Mouse (Mus musculus): ENCODE results near the gene Mctp2. TPM values are rescaled to one million over a fixed set of nuclear protein-coding genes. Genes with fewer than 3 reads are reported as not detected.

Gene Mctp2
- polyA plus RNA-seq, 1 experiment: 0.34 TPM

DNA sequence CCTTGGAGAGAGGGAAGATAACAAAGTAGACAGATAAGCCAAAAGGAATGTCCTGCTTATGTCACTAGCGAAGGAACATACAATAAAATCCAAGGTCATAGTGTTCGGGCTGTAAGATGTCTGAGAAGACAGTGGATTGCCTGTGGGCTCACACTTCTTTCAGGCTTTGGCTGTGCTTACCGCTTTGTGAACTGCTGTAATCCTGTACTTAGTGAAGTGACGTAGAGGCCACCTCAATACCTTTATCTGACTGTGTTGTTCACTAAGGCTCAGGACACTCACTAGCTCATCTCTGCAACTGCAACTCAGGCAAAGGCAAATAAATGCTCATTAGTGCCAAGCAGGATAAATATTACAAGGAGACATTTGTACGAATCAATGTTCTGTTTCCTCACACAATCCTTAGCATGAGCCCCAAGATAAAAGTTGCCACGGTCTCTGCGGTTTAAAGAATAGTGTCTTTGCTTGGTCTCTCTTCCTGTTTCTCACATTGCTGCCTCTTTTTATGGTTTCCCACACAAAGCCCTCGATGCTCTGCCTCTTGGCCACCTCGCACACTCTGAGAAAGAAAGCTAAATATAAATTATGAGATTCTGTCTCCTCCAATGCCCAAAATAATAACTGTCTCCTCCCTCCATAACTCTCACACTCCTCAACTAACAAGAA is 8.1 kb upstream of the Mctp2 start:
- TF ChIP-seq CTCF (IDR thresholded peaks at IDR 0.05; ENCODE audit: extremely low read depth, insufficient read length, insufficient replicate concordance, low read depth, low read length) (no peak), POLR2A (IDR thresholded peaks at IDR 0.05; ENCODE audit: low read depth, low read length) (no peak)
- no peaks in the 10 kb centered on the region for H3K36me3 ChIP-seq (ENCODE audit: control insufficient read depth, insufficient read depth, low read length)
- WGBS: 55% methylated on average over 9 of the region's 9 CpGs
- H3K27me3 ChIP-seq (ENCODE audit: control insufficient read depth, insufficient read depth, low read length): no peaks in the 10 kb centered on the region
- H3K4me1 ChIP-seq (ENCODE audit: control insufficient read depth, insufficient read depth, insufficient read length, low read length): peaks cover 2% of the 10 kb centered on the region
- H3K27ac ChIP-seq (ENCODE audit: insufficient read depth, low read depth, low read length): peak overlapping the region; percentile 60
- H3K4me3 ChIP-seq (ENCODE audit: low read depth, low read length): no peak overlapping the region

- H3K4me3 ChIP-seq (ENCODE audit: low read depth, low read length): no peak overlapping the region
- no peaks in the 10 kb centered on the region for H3K36me3 ChIP-seq (ENCODE audit: control insufficient read depth, insufficient read depth, low read length)
- WGBS: 45% methylated on average over 3 of the region's 3 CpGs
- H3K27ac ChIP-seq (ENCODE audit: insufficient read depth, low read depth, low read length): peak overlapping the region; percentile 60
- TF ChIP-seq CTCF (IDR thresholded peaks at IDR 0.05; ENCODE audit: extremely low read depth, insufficient read length, insufficient replicate concordance, low read depth, low read length): no peak
- no peak for TF ChIP-seq POLR2A (IDR thresholded peaks at IDR 0.05; ENCODE audit: low read depth, low read length)
- H3K4me1 ChIP-seq (ENCODE audit: control insufficient read depth, insufficient read depth, insufficient read length, low read length): peaks cover 2% of the 10 kb centered on the region
- H3K27me3 ChIP-seq (ENCODE audit: control insufficient read depth, insufficient read depth, low read length): no peaks in the 10 kb centered on the region
Observed at GRCm38 (mm10) chr7:72313908-72314307, 7.5 kb upstream of the Mctp2 start.

GRCm38 (mm10) chr7:72311582-72311981 is 5.2 kb upstream of the Mctp2 start:
- whole genome bisulfite sequencing: 18% methylated on average over 8 of the region's 8 CpGs
- no peak overlapping the region for H3K4me3 ChIP-seq (ENCODE audit: low read depth, low read length)
- H3K36me3 ChIP-seq (ENCODE audit: control insufficient read depth, insufficient read depth, low read length): no peaks in the 10 kb centered on the region
- H3K27me3 ChIP-seq (ENCODE audit: control insufficient read depth, insufficient read depth, low read length): no peaks in the 10 kb centered on the region
- H3K27ac ChIP-seq (ENCODE audit: insufficient read depth, low read depth, low read length): no peak overlapping the region
- no peak for TF ChIP-seq POLR2A (IDR thresholded peaks at IDR 0.05; ENCODE audit: low read depth, low read length)
- TF ChIP-seq CTCF (IDR thresholded peaks at IDR 0.05; ENCODE audit: extremely low read depth, insufficient read length, insufficient replicate concordance, low read depth, low read length): no peak
- H3K4me1 ChIP-seq (ENCODE audit: control insufficient read depth, insufficient read depth, insufficient read length, low read length): peaks cover 2% of the 10 kb centered on the region

DNA sequence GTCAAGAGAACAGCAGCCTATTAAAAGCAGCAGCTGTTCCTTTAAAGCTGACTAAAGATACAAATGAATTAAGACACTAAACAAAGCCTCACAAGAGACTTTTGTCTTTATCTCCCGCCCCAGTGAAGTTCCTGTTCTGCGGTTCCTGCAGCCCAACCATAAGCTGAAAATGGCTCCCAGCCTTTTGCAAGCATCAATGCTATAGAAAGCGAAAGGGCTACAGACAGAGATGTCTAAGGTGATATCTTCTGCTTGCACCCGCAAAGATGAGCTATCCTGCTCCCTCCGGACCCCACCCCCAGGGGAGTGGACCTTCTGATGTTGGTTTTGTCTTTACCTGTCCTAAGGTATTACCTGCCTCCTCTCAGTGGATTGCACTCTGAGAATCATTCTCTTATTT is 1.7 kb upstream of the Mctp2 start:
- Histone ChIP-seq H3K4me1 (ENCODE audit: control insufficient read depth, insufficient read depth, insufficient read length, low read length) (peaks cover 7% of the 10 kb centered on the region), H3K4me3 (ENCODE audit: low read depth, low read length) (no peak overlapping the region), H3K27me3 (ENCODE audit: control insufficient read depth, insufficient read depth, low read length) (no peaks in the 10 kb centered on the region), H3K27ac (ENCODE audit: insufficient read depth, low read depth, low read length) (no peak overlapping the region), H3K36me3 (ENCODE audit: control insufficient read depth, insufficient read depth, low read length) (no peaks in the 10 kb centered on the region)
- TF ChIP-seq CTCF (IDR thresholded peaks at IDR 0.05; ENCODE audit: extremely low read depth, insufficient read length, insufficient replicate concordance, low read depth, low read length) (no peak), POLR2A (IDR thresholded peaks at IDR 0.05; ENCODE audit: low read depth, low read length) (no peak)
- 78% methylated on average over 5 of the region's 5 CpGs for WGBS

- H3K27me3 ChIP-seq (ENCODE audit: control insufficient read depth, insufficient read depth, low read length): no peaks in the 10 kb centered on the region
- H3K27ac ChIP-seq (ENCODE audit: insufficient read depth, low read depth, low read length): peak overlapping the region; percentile 50; the same call in 1 of the 2 replicates
- WGBS: 11% methylated on average over 7 of the region's 7 CpGs
- H3K4me3 ChIP-seq (ENCODE audit: low read depth, low read length): peak overlapping the region; percentile 89
- H3K4me1 ChIP-seq (ENCODE audit: control insufficient read depth, insufficient read depth, insufficient read length, low read length): peaks cover 7% of the 10 kb centered on the region
- TF ChIP-seq POLR2A (IDR thresholded peaks at IDR 0.05; ENCODE audit: low read depth, low read length) (no peak), CTCF (IDR thresholded peaks at IDR 0.05; ENCODE audit: extremely low read depth, insufficient read length, insufficient replicate concordance, low read depth, low read length) (no peak)
- H3K36me3 ChIP-seq (ENCODE audit: control insufficient read depth, insufficient read depth, low read length): no peaks in the 10 kb centered on the region
Observed at GRCm38 (mm10) chr7:72306847-72307246, 439 bp upstream of the Mctp2 start.

DNA sequence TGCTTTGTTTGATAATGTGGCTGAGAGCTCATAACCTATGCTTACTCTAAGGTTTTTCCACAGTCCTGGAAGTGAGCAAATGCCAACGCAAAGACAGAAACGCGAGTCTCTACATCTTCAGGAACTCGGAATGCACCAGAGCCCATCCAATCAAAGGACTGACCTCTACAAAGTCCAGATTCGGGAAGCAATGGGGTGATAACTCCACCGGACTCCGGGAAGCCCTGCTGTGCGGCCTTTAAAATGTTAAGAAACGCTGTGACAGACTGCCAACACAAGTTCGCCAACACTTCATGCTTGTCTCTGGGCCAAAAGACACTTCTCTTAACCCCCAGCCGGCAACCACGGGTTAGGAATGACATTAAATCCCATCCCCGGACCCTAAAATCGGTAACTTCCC is 437 bp downstream of the Mctp2 start:
- H3K4me1 ChIP-seq (ENCODE audit: control insufficient read depth, insufficient read depth, insufficient read length, low read length): peaks cover 4% of the 10 kb centered on the region
- peak overlapping the region; percentile 89 for H3K4me3 ChIP-seq (ENCODE audit: low read depth, low read length)
- H3K27me3 ChIP-seq (ENCODE audit: control insufficient read depth, insufficient read depth, low read length): no peaks in the 10 kb centered on the region
- under 1% methylated on average over 14 of the region's 14 CpGs for WGBS
- H3K36me3 ChIP-seq (ENCODE audit: control insufficient read depth, insufficient read depth, low read length): no peaks in the 10 kb centered on the region
- TF ChIP-seq CTCF (IDR thresholded peaks at IDR 0.05; ENCODE audit: extremely low read depth, insufficient read length, insufficient replicate concordance, low read depth, low read length) (no peak), POLR2A (IDR thresholded peaks at IDR 0.05; ENCODE audit: low read depth, low read length) (no peak)
- H3K27ac ChIP-seq (ENCODE audit: insufficient read depth, low read depth, low read length): peak overlapping the region; percentile 40; the same call in 1 of the 2 replicates

DNA sequence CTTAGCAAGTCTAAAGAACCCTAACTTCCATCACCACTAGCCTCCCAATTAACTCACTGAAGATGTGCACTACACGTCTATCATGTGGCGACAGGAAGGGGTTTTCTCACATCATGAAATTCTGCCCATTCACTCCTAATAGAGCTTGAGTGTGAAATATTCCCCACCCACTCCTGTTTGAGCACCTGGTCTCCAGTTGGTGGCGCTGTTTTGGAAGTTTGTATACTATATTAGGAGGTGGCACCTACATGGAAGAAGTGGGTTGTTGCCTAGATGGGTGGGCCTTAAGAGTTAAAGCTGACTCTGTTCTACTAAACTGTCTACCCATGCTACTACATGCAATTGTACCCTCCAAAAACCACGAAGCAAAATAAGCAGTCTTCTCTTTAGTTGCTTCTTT is 4.7 kb downstream of the Mctp2 start:
- H3K27me3 ChIP-seq (ENCODE audit: control insufficient read depth, insufficient read depth, low read length): no peaks in the 10 kb centered on the region
- TF ChIP-seq POLR2A (IDR thresholded peaks at IDR 0.05; ENCODE audit: low read depth, low read length) (no peak), CTCF (IDR thresholded peaks at IDR 0.05; ENCODE audit: extremely low read depth, insufficient read length, insufficient replicate concordance, low read depth, low read length) (no peak)
- H3K36me3 ChIP-seq (ENCODE audit: control insufficient read depth, insufficient read depth, low read length): no peaks in the 10 kb centered on the region
- WGBS: 76% methylated on average over 4 of the region's 4 CpGs
- no peak overlapping the region for H3K27ac ChIP-seq (ENCODE audit: insufficient read depth, low read depth, low read length)
- H3K4me1 ChIP-seq (ENCODE audit: control insufficient read depth, insufficient read depth, insufficient read length, low read length): peaks cover 7% of the 10 kb centered on the region
- H3K4me3 ChIP-seq (ENCODE audit: low read depth, low read length): no peak overlapping the region
